Mouse (Mus musculus) C2C12 (cell line): ENCODE measurements around the gene Saysd1.

Source experiments
- CTCF ChIP-seq: IDR thresholded peaks from one replicate; pipeline ENCODE4 v1.5.1; 2011; ENCODE audit not compliant: control insufficient read depth, insufficient read depth, insufficient read length
- MAX ChIP-seq: IDR thresholded peaks from one replicate; pipeline ENCODE4 v1.6.1; 2011; ENCODE audit warnings: mild to moderate bottlenecking, control low read depth
- MYOD1 ChIP-seq: IDR thresholded peaks from one replicate; pipeline ENCODE4 v1.6.1; 2011; ENCODE audit warnings: low read depth; ENCODE audit not compliant: control insufficient read depth, insufficient read length
- MYOG ChIP-seq: IDR thresholded peaks from one replicate; pipeline ENCODE4 v1.6.1; 2011; ENCODE audit not compliant: control insufficient read depth, insufficient read length; ENCODE audit errors: extremely low read depth
- USF1 ChIP-seq: IDR thresholded peaks from one replicate; pipeline ENCODE4 v1.6.1; 2011; ENCODE audit warnings: low read depth, mild to moderate bottlenecking, control low read depth, moderate library complexity

GRCm38 (mm10) chr14:20032738-20033116 is 105.6 kb downstream of the Saysd1 start:
- TF ChIP-seq CTCF: no peak
- no peak for TF ChIP-seq MYOG
- TF ChIP-seq MYOD1: no peak
- TF ChIP-seq USF1: no peak
- TF ChIP-seq MAX: no peak
